Mouse (Mus musculus) hindbrain, embryonic 11.5 days (tissue): ENCODE results near the gene Klrb1a. TPM values are rescaled to one million over a fixed set of nuclear protein-coding genes. Genes with fewer than 3 reads are reported as not detected.
"Not testable (repeated sequence)": the region's sequence is repeated elsewhere in the genome, so short reads cannot be mapped to it uniquely, and the experiment has no call there.

Experiments
- ATAC-seq: fragments of 200-750 bp; cut with Nextera tagmentation; 2 replicates; pipeline ENCODE4 v1.8.0; 2017; ENCODE audit warnings: mild to moderate bottlenecking, moderate TSS enrichment, moderate library complexity; ENCODE audit not compliant: low FRiP score
- DNase-seq: peaks from one replicate; pipeline ENCODE4 v3.0.0-alpha.2; 2015; ENCODE audit warnings: low spot score
- H3K27ac ChIP-seq: fragments of 300-500 bp; sonication (generic); 2 replicates; pipeline ENCODE4 v1.5.1; 2014; ENCODE audit warnings: mild to moderate bottlenecking, low read depth, low read length
- H3K27me3 ChIP-seq: fragments of 300-500 bp; sonication (generic); 2 replicates; pipeline ENCODE4 v1.6.1; 2014; ENCODE audit warnings: mild to moderate bottlenecking, low read length, moderate library complexity, mixed read lengths; ENCODE audit not compliant: control insufficient read depth, insufficient read depth
- H3K36me3 ChIP-seq: fragments of 300-500 bp; sonication (generic); 2 replicates; pipeline ENCODE4 v1.6.1; 2014; ENCODE audit warnings: mild to moderate bottlenecking, low read length, moderate library complexity, mixed read lengths; ENCODE audit not compliant: control insufficient read depth, insufficient read depth
- H3K4me1 ChIP-seq: fragments of 300-500 bp; sonication (generic); replicated peaks from 2 replicates; pipeline ENCODE4 v1.6.1; 2014; ENCODE audit warnings: low read length, mixed read lengths; ENCODE audit not compliant: control insufficient read depth, insufficient read depth
- H3K4me2 ChIP-seq: fragments of 300-500 bp; sonication (generic); replicated peaks from 2 replicates; pipeline ENCODE4 v1.6.1; 2014; ENCODE audit warnings: mild to moderate bottlenecking, low read depth, low read length
- H3K4me3 ChIP-seq: fragments of 300-500 bp; sonication (generic); 2 replicates; pipeline ENCODE4 v1.5.1; 2014; ENCODE audit warnings: low read depth, low read length
- H3K9ac ChIP-seq: fragments of 300-500 bp; sonication (generic); 2 replicates; pipeline ENCODE4 v1.6.1; 2014; ENCODE audit warnings: low read depth, low read length
- H3K9me3 ChIP-seq: fragments of 300-500 bp; sonication (generic); 2 replicates; pipeline ENCODE4 v1.6.1; 2016; ENCODE audit warnings: low read length; ENCODE audit not compliant: control insufficient read depth
- WGBS: fragments of 180-500 bp; shearing (Covaris S2); extraction: QIAGEN DNeasy Blood & Tissue Kit; methylation state at CpG from one replicate; pipeline ENCODE4 v1.1.7; 2014; 5-methylcytosine and 5-hydroxymethylcytosine counted together
- polyA plus RNA-seq: library from polyadenylated mRNA; unstranded; fragments of >200 nt; fragmentation: Nextera tagmentation; extraction: Ambion mirVana; gene quantifications from 2 replicates; pipeline ENCODE4 v1.2.1, GENCODE M21; 2014

The Klrb1a gene
- not detected in 2 replicates for polyA plus RNA-seq

GRCm38 (mm10) chr6:128623433-128623832, at the start of gene Klrb1a:
Gene Klrb1a (minus strand): TSS chr6:128623533.
- H3K9ac ChIP-seq, H3K36me3 ChIP-seq, H3K4me1 ChIP-seq, DNase-seq, H3K27ac ChIP-seq, H3K4me2 ChIP-seq, H3K4me3 ChIP-seq, ATAC-seq, H3K27me3 ChIP-seq, H3K9me3 ChIP-seq: not testable (repeated sequence)
- WGBS: 97% methylated on average over 5 of the region's 5 CpGs

- H3K27ac ChIP-seq: no peak overlapping the region
- H3K4me2 ChIP-seq: no peak overlapping the region
- no peaks in the 10 kb centered on the region for H3K36me3 ChIP-seq
- DNase-seq (no peak), ATAC-seq (no peak)
- no peak overlapping the region for H3K9ac ChIP-seq
- no peak overlapping the region for H3K4me3 ChIP-seq
- H3K9me3 ChIP-seq: no peaks in the 10 kb centered on the region
- H3K4me1 ChIP-seq: no peaks in the 10 kb centered on the region
- 62% methylated on average over 4 of the region's 4 CpGs for whole genome bisulfite sequencing
- H3K27me3 ChIP-seq: no peaks in the 10 kb centered on the region
Measured at GRCm38 (mm10) chr6:128669936-128670335, 46.6 kb upstream of the Klrb1a start.

GRCm38 (mm10) chr6:128662206-128662605, 38.9 kb upstream of the Klrb1a start, which contains the start of gene Clec2h:
Gene Clec2h (plus strand): TSS chr6:128662385.
- Histone ChIP-seq H3K27ac (no peak within 1 kb of the TSS), H3K27me3 (no peaks in the 10 kb centered on the region), H3K36me3 (no peaks in the 10 kb centered on the region), H3K9me3 (no peaks in the 10 kb centered on the region), H3K4me1 (no peaks in the 10 kb centered on the region), H3K9ac (no peak within 1 kb of the TSS), H3K4me3 (no peak within 1 kb of the TSS), H3K4me2 (no peak within 1 kb of the TSS)
- DNase-seq: no peak
- no peak for ATAC-seq
- 18% methylated on average over 1 of the region's 1 CpGs for WGBS

GRCm38 (mm10) chr6:128661249-128661648, 37.9 kb upstream of the Klrb1a start:
- Histone ChIP-seq H3K27ac (no peak overlapping the region), H3K4me2 (no peak overlapping the region), H3K36me3 (no peaks in the 10 kb centered on the region), H3K27me3 (no peaks in the 10 kb centered on the region), H3K9me3 (no peaks in the 10 kb centered on the region), H3K4me3 (no peak overlapping the region), H3K4me1 (no peaks in the 10 kb centered on the region), H3K9ac (no peak overlapping the region)
- DNase-seq: no peak
- ATAC-seq: no peak
- 97% methylated on average over 1 of the region's 1 CpGs for WGBS

GRCm38 (mm10) chr6:128652938-128653337, 29.6 kb upstream of the Klrb1a start:
- DNase-seq (no peak), ATAC-seq (no peak)
- no peak overlapping the region for H3K4me2 ChIP-seq
- 94% methylated on average over 1 of the region's 1 CpGs for WGBS
- no peaks in the 10 kb centered on the region for H3K27me3 ChIP-seq
- H3K4me1 ChIP-seq: no peaks in the 10 kb centered on the region
- no peak overlapping the region for H3K27ac ChIP-seq
- H3K4me3 ChIP-seq: no peak overlapping the region
- no peaks in the 10 kb centered on the region for H3K36me3 ChIP-seq
- no peak overlapping the region for H3K9ac ChIP-seq
- H3K9me3 ChIP-seq: no peaks in the 10 kb centered on the region

- not testable (repeated sequence) for H3K9ac ChIP-seq, H3K36me3 ChIP-seq, H3K27me3 ChIP-seq, DNase-seq, H3K4me3 ChIP-seq, H3K9me3 ChIP-seq, H3K4me1 ChIP-seq, H3K4me2 ChIP-seq, H3K27ac ChIP-seq, ATAC-seq
- 87% methylated on average over 3 of the region's 7 CpGs for WGBS
Measured at GRCm38 (mm10) chr6:128650827-128651226, 27.5 kb upstream of the Klrb1a start.

- no peak overlapping the region for H3K4me3 ChIP-seq
- no peaks in the 10 kb centered on the region for H3K4me1 ChIP-seq
- H3K9ac ChIP-seq: no peak overlapping the region
- ATAC-seq: no peak
- no peak overlapping the region for H3K27ac ChIP-seq
- H3K4me2 ChIP-seq: no peak overlapping the region
- H3K36me3 ChIP-seq: no peaks in the 10 kb centered on the region
- 89% methylated on average over 1 of the region's 1 CpGs for WGBS
- no peak for DNase-seq
- no peaks in the 10 kb centered on the region for H3K27me3 ChIP-seq
- H3K9me3 ChIP-seq: no peaks in the 10 kb centered on the region
Measured at GRCm38 (mm10) chr6:128650187-128650586, 26.9 kb upstream of the Klrb1a start.

GRCm38 (mm10) chr6:128649681-128650080, 26.3 kb upstream of the Klrb1a start:
- H3K9me3 ChIP-seq: no peaks in the 10 kb centered on the region
- DNase-seq (no peak), ATAC-seq (no peak)
- H3K27me3 ChIP-seq: no peaks in the 10 kb centered on the region
- no peak overlapping the region for H3K27ac ChIP-seq
- no peaks in the 10 kb centered on the region for H3K4me1 ChIP-seq
- no peak overlapping the region for H3K4me2 ChIP-seq
- WGBS: 95% methylated on average over 3 of the region's 3 CpGs
- H3K36me3 ChIP-seq: no peaks in the 10 kb centered on the region
- no peak overlapping the region for H3K9ac ChIP-seq
- H3K4me3 ChIP-seq: no peak overlapping the region

GRCm38 (mm10) chr6:128645708-128646107, 22.4 kb upstream of the Klrb1a start:
- H3K27me3 ChIP-seq, H3K4me1 ChIP-seq, H3K9me3 ChIP-seq, ATAC-seq, H3K4me3 ChIP-seq, H3K27ac ChIP-seq, DNase-seq, H3K4me2 ChIP-seq, H3K36me3 ChIP-seq, H3K9ac ChIP-seq: not testable (repeated sequence)
- 89% methylated on average over 12 of the region's 12 CpGs for WGBS
